Mouse (Mus musculus) heart, embryonic 10.5 days (tissue): Measurements from ENCODE around the gene Dstyk. TPM values are rescaled to one million over a fixed set of nuclear protein-coding genes. Genes with fewer than 3 reads are reported as not detected.

Experiments used
- DNase-seq: peaks from one replicate; pipeline ENCODE4 v3.0.0-alpha.2; 2017; ENCODE audit warnings: low spot score
- H3K27ac ChIP-seq: fragments of 300-500 bp; sonication (generic); 2 replicates; pipeline ENCODE4 v1.5.1; 2016; ENCODE audit warnings: mild to moderate bottlenecking
- H3K27me3 ChIP-seq: fragments of 300-500 bp; sonication (generic); 2 replicates; pipeline ENCODE4 v1.6.1; 2016; ENCODE audit warnings: mild to moderate bottlenecking; ENCODE audit not compliant: poor library complexity, insufficient read depth, severe bottlenecking
- H3K36me3 ChIP-seq: fragments of 300-500 bp; sonication (generic); 2 replicates; pipeline ENCODE4 v1.6.1; 2016; ENCODE audit warnings: mild to moderate bottlenecking, moderate library complexity
- H3K4me1 ChIP-seq: fragments of 300-500 bp; sonication (generic); 2 replicates; pipeline ENCODE4 v1.6.1; 2016; ENCODE audit warnings: mild to moderate bottlenecking
- H3K4me3 ChIP-seq: fragments of 300-500 bp; sonication (generic); 2 replicates; pipeline ENCODE4 v1.5.1; 2016; ENCODE audit warnings: mild to moderate bottlenecking, moderate library complexity
- H3K9me3 ChIP-seq: fragments of 300-500 bp; sonication (generic); 2 replicates; pipeline ENCODE4 v1.6.1; 2016; ENCODE audit warnings: mild to moderate bottlenecking, moderate library complexity
- WGBS: fragments of 180-500 bp; shearing (Covaris S2); methylation state at CpG from one replicate; pipeline ENCODE4 v1.1.7; 2016; 5-methylcytosine and 5-hydroxymethylcytosine counted together
- polyA plus RNA-seq: library from polyadenylated mRNA; unstranded; fragments of >200 nt; fragmentation: Nextera tagmentation; extraction: Ambion mirVana; gene quantifications from 2 replicates; pipeline ENCODE4 v1.2.1, GENCODE M21; 2016

Dstyk gene
- polyA plus RNA-seq, 1 experiment from 2014 or later = 10.6 TPM

- no peak for DNase-seq
- Histone ChIP-seq H3K27me3 (peaks cover 24% of the 10 kb centered on the region), H3K4me3 (no peak overlapping the region), H3K4me1 (no peaks in the 10 kb centered on the region), H3K27ac (no peak overlapping the region), H3K36me3 (peaks cover 28% of the 10 kb centered on the region), H3K9me3 (no peaks in the 10 kb centered on the region)
- 56% methylated on average over 8 of the region's 8 CpGs for WGBS
Measured at GRCm38 (mm10) chr1:132511521-132511920, 94.2 kb downstream of the Dstyk start.

- Histone ChIP-seq H3K4me3 (no peak overlapping the region), H3K4me1 (no peaks in the 10 kb centered on the region), H3K27me3 (peaks cover 24% of the 10 kb centered on the region), H3K27ac (no peak overlapping the region), H3K36me3 (peaks cover 22% of the 10 kb centered on the region), H3K9me3 (no peaks in the 10 kb centered on the region)
- 74% methylated on average over 8 of the region's 8 CpGs for WGBS
- no peak for DNase-seq
Measured at GRCm38 (mm10) chr1:132512106-132512505, 94.8 kb downstream of the Dstyk start.

GRCm38 (mm10) chr1:132515339-132515738 is 98.0 kb downstream of the Dstyk start:
- 83% methylated on average over 12 of the region's 12 CpGs for WGBS
- no peak for DNase-seq
- H3K4me1 ChIP-seq = no peaks in the 10 kb centered on the region

More at GRCm38 (mm10) chr1:132515339-132515738, 98.0 kb downstream of the Dstyk start:
- no peaks in the 10 kb centered on the region for H3K9me3 ChIP-seq
- H3K27me3 ChIP-seq = peaks cover 41% of the 10 kb centered on the region
- no peaks in the 10 kb centered on the region for H3K36me3 ChIP-seq
- no peak overlapping the region for H3K27ac ChIP-seq
- H3K4me3 ChIP-seq = no peak overlapping the region

Other genes starting within 250 kb of the Dstyk start
- 0.12 and 0.49 TPM in 2 replicates for gene Lemd1, start 226.1 kb upstream of the Dstyk start, polyA plus RNA-seq
- 0.05 TPM in 1 of 2 replicates, not detected in the other for gene AC124108.1, start 226.1 kb upstream of the Dstyk start, polyA plus RNA-seq
- gene Gm10188, start 187.8 kb upstream of the Dstyk start, polyA plus RNA-seq = not detected in 2 replicates
- 0.26 and 0.60 TPM in 2 replicates for gene Klhdc8a, start 118.9 kb upstream of the Dstyk start, polyA plus RNA-seq
- 3.0 and 3.4 TPM in 2 replicates for gene Nuak2, start 101.4 kb upstream of the Dstyk start, polyA plus RNA-seq
- gene Tmcc2, start 26.3 kb upstream of the Dstyk start, polyA plus RNA-seq = 10.1 and 12.6 TPM in 2 replicates
- gene Rbbp5, start 59.8 kb downstream of the Dstyk start, polyA plus RNA-seq = 33.2 and 43.6 TPM in 2 replicates
- 1.2 and 1.3 TPM in 2 replicates for gene Tmem81, start 88.7 kb downstream of the Dstyk start, polyA plus RNA-seq
- 0.14 and 0.67 TPM in 2 replicates for gene Cntn2, start 125.7 kb downstream of the Dstyk start, polyA plus RNA-seq